Mouse (Mus musculus) hematopoietic multipotent progenitor cell, adult 10-12 weeks (in vitro differentiated cells): ENCODE data around the gene Golph3l. TPM values are rescaled to one million over a fixed set of nuclear protein-coding genes. Genes with fewer than 3 reads are reported as not detected.

ENCODE experiments used
- polyA plus RNA-seq: library from polyadenylated mRNA; stranded (reverse); fragments of >175 nt; gene quantifications from 2 replicates; pipeline ENCODE4 v1.2.3, GENCODE M21; 2012; ENCODE audit warnings: low replicate concordance

The Golph3l gene
- polyA plus RNA-seq: 2.8 and 2.9 TPM in 2 replicates

GRCm38 (mm10) chr3:95588604-95589086 is at the start of gene Golph3l:
Gene Golph3l (plus strand): TSS chr3:95588934.

GRCm38 (mm10) chr3:95559437-95559836 is 29.3 kb upstream of the Golph3l start, which contains the start of gene Hormad1:
Gene Hormad1 (plus strand): TSS chr3:95559677.

GRCm38 (mm10) chr3:95624628-95625503 is 36.1 kb downstream of the Golph3l start, which contains the start of gene Ensa:
Gene Ensa (plus strand): TSS chr3:95624993.

GRCm38 (mm10) chr3:95658236-95658867 is 69.6 kb downstream of the Golph3l start, which contains the start of gene Mcl1:
Gene Mcl1 (plus strand): TSS chr3:95658788.

Other genes with a start within 250 kb of the Golph3l start
- 10.9 and 12.9 TPM in 2 replicates for gene Setdb1, start 231.7 kb upstream of the Golph3l start, polyA plus RNA-seq
- gene 4930558C23Rik, start 186.1 kb upstream of the Golph3l start, polyA plus RNA-seq: not detected in 2 replicates
- gene Arnt, start 154.5 kb upstream of the Golph3l start, polyA plus RNA-seq: 32.9 and 52.8 TPM in 2 replicates
- gene Ctsk, start 89.7 kb upstream of the Golph3l start, polyA plus RNA-seq: 0.08 TPM in 1 of 2 replicates, not detected in the other
- 19.9 and 33.2 TPM in 2 replicates for gene Ctss, start 62.1 kb upstream of the Golph3l start, polyA plus RNA-seq
- not detected in 2 replicates for gene Hormad1, start 29.3 kb upstream of the Golph3l start, polyA plus RNA-seq
- 33.7 and 38.0 TPM in 2 replicates for gene Ensa, start 36.1 kb downstream of the Golph3l start, polyA plus RNA-seq
- gene Mcl1, start 69.9 kb downstream of the Golph3l start, polyA plus RNA-seq: 463 and 1,409 TPM in 2 replicates
- 5.4 and 10.2 TPM in 2 replicates for gene Adamtsl4, start 99.0 kb downstream of the Golph3l start, polyA plus RNA-seq
- gene Ecm1, start 150.6 kb downstream of the Golph3l start, polyA plus RNA-seq: 26.6 and 28.3 TPM in 2 replicates
- gene Tars2, start 171.3 kb downstream of the Golph3l start, polyA plus RNA-seq: 5.9 and 30.1 TPM in 2 replicates
- gene Rprd2, start 229.9 kb downstream of the Golph3l start, polyA plus RNA-seq: 12.1 and 12.8 TPM in 2 replicates